Comparison of ENCODE assay signal across 8 mouse cellular contexts in genomic region chr8:84415378-84415898, GRCm38 (mm10). TPM values are rescaled to one million over a fixed set of nuclear protein-coding genes. Genes with fewer than 3 reads are reported as not detected.
DNase-seq lines count a peak whose midpoint lies in the region; ATAC-seq and TF ChIP-seq lines count a peak whose summit lies in the region.

No protein-coding gene starts in this region.

- peak overlapping the region; percentile 47 for H3K27ac ChIP-seq in embryonic facial prominence, embryonic 11.5 days (replicated peaks; ENCODE audit: low read depth, low read length)
- peak overlapping the region; percentile 93 for H3K27ac ChIP-seq in hindbrain, embryonic 12.5 days
- no peak overlapping the region for H3K27ac ChIP-seq in liver, embryonic 14.5 days

- WGBS in embryonic facial prominence, embryonic 11.5 days: under 1% methylated on average over 38 of the region's 64 CpGs
- WGBS in hindbrain, embryonic 12.5 days: 1% methylated on average over 47 of the region's 64 CpGs
- WGBS in liver, embryonic 14.5 days (ENCODE audit: insufficient replicate concordance): under 1% methylated on average over 54 of the region's 64 CpGs

- peaks cover 24% of the 10 kb centered on the region for H3K27me3 ChIP-seq in embryonic facial prominence, embryonic 11.5 days (ENCODE audit: control insufficient read depth, insufficient read depth, low read length)
- peaks cover 11% of the 10 kb centered on the region; the same call in 1 of the 2 replicates for H3K27me3 ChIP-seq in hindbrain, embryonic 12.5 days
- peaks cover 44% of the 10 kb centered on the region for H3K27me3 ChIP-seq in liver, embryonic 14.5 days (ENCODE audit: control insufficient read depth, insufficient read depth, low read length)

- peak overlapping the region; percentile 55 for H3K4me3 ChIP-seq in embryonic facial prominence, embryonic 11.5 days (ENCODE audit: low read depth, low read length)
- peak overlapping the region; percentile 69 for H3K4me3 ChIP-seq in hindbrain, embryonic 12.5 days
- peak overlapping the region in 1 of 2 experiments; percentile 41; a peak in 2 of 4 replicates for H3K4me3 ChIP-seq in liver, embryonic 14.5 days (ENCODE audit: insufficient read depth in 1 of 2, low read depth in 2 of 2, low read length in 2 of 2)

- peak; percentile 64 for ATAC-seq in embryonic facial prominence, embryonic 11.5 days (replicated peaks; ENCODE audit: insufficient number of reproducible peaks, low FRiP score, low TSS enrichment, low read depth)
- peak; percentile 71 for ATAC-seq in hindbrain, embryonic 12.5 days (ENCODE audit: low FRiP score)
- ATAC-seq in liver, embryonic 14.5 days (ENCODE audit: insufficient read depth): no peak
- ATAC-seq in frontal cortex, adult (ENCODE audit: low TSS enrichment): no peak

- no peaks in the 10 kb centered on the region; the same call in 1 of the 2 replicates for H3K9me3 ChIP-seq in embryonic facial prominence, embryonic 11.5 days (replicated peaks; ENCODE audit: control insufficient read depth, low read length)
- H3K9me3 ChIP-seq in hindbrain, embryonic 12.5 days (replicated peaks): no peaks in the 10 kb centered on the region; the same call in 1 of the 2 replicates
- H3K9me3 ChIP-seq in liver, embryonic 14.5 days (ENCODE audit: control insufficient read depth, low read length): no peaks in the 10 kb centered on the region

- intact Hi-C loops in heart, postnatal 25 days (cut with DNase I): no loop called here

- no peak for TF ChIP-seq CTCF in liver, embryonic 14.5 days (IDR thresholded peaks at IDR 0.05; ENCODE audit: low read depth)

- peak; percentile 94 for DNase-seq in heart, adult 11 months
- DNase-seq in heart, postnatal 25 days (ENCODE audit: low spot score): no peak
- peak; percentile 62 for DNase-seq in ZHBTc4 (ENCODE audit: low read depth, low spot score)
- peak; percentile 61 for DNase-seq in embryonic facial prominence, embryonic 11.5 days (ENCODE audit: low spot score)
- DNase-seq in liver, embryonic 14.5 days (ENCODE audit: low read depth in 3 of 3, low spot score in 3 of 3): no peak
- DNase-seq in right cerebral cortex, postnatal 4 days: peak; percentile 46

- peak overlapping the region; percentile 99 for H3K4me2 ChIP-seq in embryonic facial prominence, embryonic 11.5 days (ENCODE audit: low read depth, low read length)
- H3K4me2 ChIP-seq in hindbrain, embryonic 12.5 days (replicated peaks): peak overlapping the region; percentile 82
- H3K4me2 ChIP-seq in liver, embryonic 14.5 days (ENCODE audit: low read depth): peak overlapping the region; percentile 53

- no peaks in the 10 kb centered on the region for H3K36me3 ChIP-seq in embryonic facial prominence, embryonic 11.5 days (replicated peaks; ENCODE audit: control insufficient read depth, insufficient read depth, low read depth, low read length)
- H3K36me3 ChIP-seq in hindbrain, embryonic 12.5 days: no peaks in the 10 kb centered on the region
- H3K36me3 ChIP-seq in liver, embryonic 14.5 days (replicated peaks; ENCODE audit: control insufficient read depth, insufficient read depth, low read depth): no peaks in the 10 kb centered on the region

- peak overlapping the region; percentile 60 for H3K9ac ChIP-seq in embryonic facial prominence, embryonic 11.5 days (replicated peaks; ENCODE audit: low read length)
- H3K9ac ChIP-seq in hindbrain, embryonic 12.5 days: peak overlapping the region; percentile 77
- no peak overlapping the region for H3K9ac ChIP-seq in liver, embryonic 14.5 days (replicated peaks)

- no peak for TF ChIP-seq EP300 in liver, embryonic 14.5 days (IDR thresholded peaks at IDR 0.05; ENCODE audit: low read depth)

- no peaks in the 10 kb centered on the region for H3K4me1 ChIP-seq in embryonic facial prominence, embryonic 11.5 days (ENCODE audit: control insufficient read depth, insufficient read depth, low read length)
- H3K4me1 ChIP-seq in hindbrain, embryonic 12.5 days: peaks cover 23% of the 10 kb centered on the region
- no peaks in the 10 kb centered on the region for H3K4me1 ChIP-seq in liver, embryonic 14.5 days (replicated peaks; ENCODE audit: control insufficient read depth in 2 of 2, insufficient read depth in 2 of 2, low read length in 1 of 2)

RNA-seq across cellular contexts. Expression of gene Cacna1a, which starts 27.2 kb away (rescaled TPM):
- 1 to 10 TPM; 2.5 to 3.2 TPM for total RNA-seq in heart, postnatal 25 days (2021)
- polyA plus RNA-seq in embryonic facial prominence, embryonic 11.5 days (2014; fragmentation: Nextera tagmentation; extraction: Ambion mirVana): 4.9 and 6.0 TPM in 2 replicates
- polyA plus RNA-seq in hindbrain, embryonic 12.5 days (2016; fragmentation: Nextera tagmentation; extraction: Ambion mirVana): 13.3 and 16.1 TPM in 2 replicates
- polyA plus RNA-seq in liver, embryonic 14.5 days (2012; rRNA removed): 0.19 and 1.5 TPM in 2 replicates
- polyA plus RNA-seq in liver, embryonic 14.5 days (2014; fragmentation: Nextera tagmentation; extraction: Ambion mirVana): 0.61 TPM in 2 replicates

Comparison
In these comparisons a context has a peak if more than half of its experiments do, and no peak if none do; other contexts are left out.
1. DNase-seq: peak in heart, adult 11 months (single experiment), ZHBTc4 (single experiment), embryonic facial prominence, embryonic 11.5 days (single experiment) and right cerebral cortex, postnatal 4 days (single experiment); none in heart, postnatal 25 days (single experiment) and liver, embryonic 14.5 days (0 of 3).
2. ATAC-seq: peak in embryonic facial prominence, embryonic 11.5 days (single experiment) and hindbrain, embryonic 12.5 days (single experiment); none in liver, embryonic 14.5 days (single experiment) and frontal cortex, adult (single experiment).
3. Peak in every context shown above with its lines, with median percentiles within 50 percentile points of each other: H3K4me2 ChIP-seq.